10 mouse cellular contexts compared by ENCODE assay signal in genomic region chr7:43333203-43333602, GRCm38 (mm10). TPM values are rescaled to one million over a fixed set of nuclear protein-coding genes. Genes with fewer than 3 reads are reported as not detected.
DNase-seq lines count a peak whose midpoint lies in the region; ATAC-seq and TF ChIP-seq lines count a peak whose summit lies in the region.
"Had no signal": no experiment of that assay in that cellular context is flagged by ENCODE, and none has a peak within 500 bp of the region (broad histone marks: within the 10 kb centered on the region; RNA-seq: fewer than 3 reads in every experiment).

No protein-coding gene starts in this region.

- ATAC-seq in activated CD4-positive, CD25-positive, alpha-beta regulatory T cell, adult 4 months = no peak
- ATAC-seq in midbrain, embryonic 16.5 days = no peak

- no peak overlapping the region for H3K4me2 ChIP-seq in CH12.LX (ENCODE audit: insufficient read depth, low read depth, poor library complexity, severe bottlenecking)
- H3K4me2 ChIP-seq in midbrain, embryonic 16.5 days (ENCODE audit: low read length) = no peak overlapping the region
- H3K4me2 ChIP-seq: lung, embryonic 15.5 days had no signal

- H3K4me1 ChIP-seq in CH12.LX (ENCODE audit: control insufficient read depth in 1 of 2, insufficient read depth in 2 of 2) = no peaks in the 10 kb centered on the region
- no peaks in the 10 kb centered on the region for H3K4me1 ChIP-seq in midbrain, embryonic 16.5 days (ENCODE audit: control insufficient read depth, insufficient read depth, low read length)
- H3K4me1 ChIP-seq: lung, embryonic 15.5 days had no signal

- H3K4me3 ChIP-seq in CH12.LX (replicated peaks in 1 of 3; ENCODE audit: low read depth in 2 of 3, low read length in 2 of 3, poor library complexity in 1 of 3) = no peak overlapping the region
- H3K4me3 ChIP-seq in midbrain, embryonic 16.5 days (ENCODE audit: low read depth, low read length) = no peak overlapping the region
- H3K4me3 ChIP-seq: lung, embryonic 15.5 days had no signal

- peak; percentile 60 for DNase-seq in gastrocnemius, adult 18-20 months (ENCODE audit: low spot score)
- DNase-seq in gastrocnemius, postnatal 4 days (ENCODE audit: low spot score in 2 of 2) = no peak
- DNase-seq in CH12.LX (ENCODE audit: extremely low read depth) = no peak
- peak; percentile 54 to 61 for DNase-seq in cerebellum, postnatal 14 days
- peak; percentile 43 to 60 for DNase-seq in kidney, postnatal 4 days
- no peak for DNase-seq in urinary bladder, postnatal 14 days (ENCODE audit: low spot score)

- 35% methylated on average over 5 of the region's 7 CpGs for WGBS in midbrain, embryonic 16.5 days

- no peak overlapping the region for H3K27ac ChIP-seq in CH12.LX (ENCODE audit: insufficient read depth, low read depth)
- H3K27ac ChIP-seq in midbrain, embryonic 16.5 days (ENCODE audit: low read length) = no peak overlapping the region
- H3K27ac ChIP-seq: lung, embryonic 15.5 days had no signal

- in situ Hi-C loops in CH12.LX (cut with MboI; ENCODE audit: low pct_ligation_motif_present, low pct_unique_long_range_greater_than_20kb, low sequenced_read_pairs) = loop anchor here (10.0 kb wide), 1 partner anchor 48 kb away; no protein-coding TSS in a partner anchor

- no peaks in the 10 kb centered on the region for H3K79me2 ChIP-seq in CH12.LX (replicated peaks; ENCODE audit: control insufficient read depth, extremely low read depth, insufficient read depth, poor library complexity, severe bottlenecking)

- dilution Hi-C loops in CH12.LX (cut with MboI; ENCODE audit: extremely low pct_ligation_motif_present, extremely low pct_unique_long_range_greater_than_20kb, low sequenced_read_pairs) = no loop called here

- TF ChIP-seq EP300 in CH12.LX (IDR thresholded peaks at IDR 0.05; ENCODE audit: low read length) = no peak

- no peaks in the 10 kb centered on the region for H3K27me3 ChIP-seq in CH12.LX (replicated peaks)
- no peaks in the 10 kb centered on the region for H3K27me3 ChIP-seq in midbrain, embryonic 16.5 days (ENCODE audit: control insufficient read depth, insufficient read depth, low read depth, low read length)
- H3K27me3 ChIP-seq: lung, embryonic 15.5 days had no signal

- no peaks in the 10 kb centered on the region for H3K9me3 ChIP-seq in CH12.LX (replicated peaks; ENCODE audit: low read length)
- no peaks in the 10 kb centered on the region for H3K9me3 ChIP-seq in midbrain, embryonic 16.5 days (replicated peaks; ENCODE audit: control insufficient read depth, low read length, poor library complexity, severe bottlenecking)
- H3K9me3 ChIP-seq: lung, embryonic 15.5 days had no signal

- H3K36me3 ChIP-seq in CH12.LX (replicated peaks in 1 of 2; ENCODE audit: control insufficient read depth in 1 of 2, insufficient read depth in 1 of 2, low read length in 1 of 2) = no peaks in the 10 kb centered on the region
- no peaks in the 10 kb centered on the region for H3K36me3 ChIP-seq in midbrain, embryonic 16.5 days (ENCODE audit: control insufficient read depth, insufficient read depth, low read length)
- H3K36me3 ChIP-seq: lung, embryonic 15.5 days had no signal

- TF ChIP-seq CTCF in CH12.LX (conservative IDR thresholded peaks at IDR 0.05 in 1 of 2, IDR thresholded peaks at IDR 0.05 in 1 of 2; ENCODE audit: low read depth in 2 of 2, low read length in 2 of 2) = peak in 1 of 2 experiments; percentile 68; a peak in 3 of 4 replicates

- TF ChIP-seq RAD21 in CH12.LX (IDR thresholded peaks at IDR 0.05; ENCODE audit: low read depth, low read length) = peak; percentile 72

- TF ChIP-seq POLR2A in CH12.LX (IDR thresholded peaks at IDR 0.05; ENCODE audit: low read depth, low read length) = no peak

- no peak overlapping the region for H3K9ac ChIP-seq in CH12.LX (ENCODE audit: insufficient read depth, low read depth)
- H3K9ac ChIP-seq in midbrain, embryonic 16.5 days (ENCODE audit: low read depth, low read length) = no peak overlapping the region
- H3K9ac ChIP-seq: lung, embryonic 15.5 days had no signal

TF ChIP-seq in CH12.LX, 34 proteins besides CTCF, POLR2A, EP300 and RAD21:
- TF ChIP-seq JUN (IDR thresholded peaks at IDR 0.05; ENCODE audit: insufficient read depth, low read depth, low read length) = no peak
- TF ChIP-seq SMC3 (IDR thresholded peaks at IDR 0.05; ENCODE audit: low read depth, low read length) = peak; percentile 50
- TF ChIP-seq TCF12 (IDR thresholded peaks at IDR 0.05; ENCODE audit: low read depth, low read length) = no peak

RNA-seq across cellular contexts. Expression of gene Siglecf, which starts 17.9 kb away (rescaled TPM):
- total RNA-seq in gastrocnemius, adult 18-20 months (2021) = not detected
- total RNA-seq in gastrocnemius, postnatal 4 days (2021) = under 1 TPM; 0.10 to 0.17 TPM
- total RNA-seq in CH12.LX (2012; rRNA removed) (0.25 and 0.34 TPM in 2 replicates), CH12.LX (2014; rRNA removed) (0.66 and 0.77 TPM in 2 replicates)
- 1.3 and 1.7 TPM in 2 replicates for polyA plus RNA-seq in CH12.LX (2012; ENCODE audit: insufficient read length, low read depth)
- not detected for polyA plus RNA-seq in activated CD4-positive, CD25-positive, alpha-beta regulatory T cell, adult 4 months (2017; shearing (Covaris generic))
- 0.18 and 0.22 TPM in 2 replicates for polyA plus RNA-seq in midbrain, embryonic 16.5 days (2015; fragmentation: Nextera tagmentation; extraction: Ambion mirVana)
- polyA plus RNA-seq: stomach, embryonic 14.5 days had no signal

RNA-seq across cellular contexts. Expression of gene Zfp715, which starts 20.1 kb away (rescaled TPM):
- 1 to 10 TPM; 6.9 to 7.6 TPM for total RNA-seq in gastrocnemius, adult 18-20 months (2021)
- 10 to 100 TPM; 20.0 to 21.5 TPM for total RNA-seq in gastrocnemius, postnatal 4 days (2021)
- 9.8 and 10.9 TPM in 2 replicates for total RNA-seq in CH12.LX (2012; rRNA removed)
- total RNA-seq in CH12.LX (2014; rRNA removed) = 17.1 and 19.1 TPM in 2 replicates
- 10.7 and 13.3 TPM in 2 replicates for polyA plus RNA-seq in CH12.LX (2012; ENCODE audit: insufficient read length, low read depth)
- 10 to 100 TPM; 15.5 to 15.8 TPM for polyA plus RNA-seq in activated CD4-positive, CD25-positive, alpha-beta regulatory T cell, adult 4 months (2017; shearing (Covaris generic))
- polyA plus RNA-seq in midbrain, embryonic 16.5 days (2015; fragmentation: Nextera tagmentation; extraction: Ambion mirVana) = 24.6 and 26.0 TPM in 2 replicates

Comparison
In these comparisons a context has a peak if more than half of its experiments do, and no peak if none do; other contexts are left out.
1. DNase-seq: peak in gastrocnemius, adult 18-20 months (single experiment), cerebellum, postnatal 14 days (2 of 2) and kidney, postnatal 4 days (2 of 2); none in gastrocnemius, postnatal 4 days (0 of 2), CH12.LX (single experiment) and urinary bladder, postnatal 14 days (single experiment).